Mouse (Mus musculus) megakaryocyte-erythroid progenitor cell, adult 5-6 weeks (primary cell): ENCODE measurements at regions not wholly inside any gene's neighbourhood (a gene's known extent, or its start where the extent isn't known, plus 50 kb on each side); places are given as distances from the start of the nearest gene placed in this dataset.
A peak's percentile ranks its signal among the peaks of the same experiment; 100 is the strongest.

ENCODE experiments used
- ATAC-seq: replicated peaks from 2 replicates; pipeline ENCODE4 v1.8.0; 2016; ENCODE audit warnings: mild to moderate bottlenecking, inconsistent platforms; ENCODE audit not compliant: severe bottlenecking, poor library complexity, low FRiP score, low TSS enrichment

DNA sequence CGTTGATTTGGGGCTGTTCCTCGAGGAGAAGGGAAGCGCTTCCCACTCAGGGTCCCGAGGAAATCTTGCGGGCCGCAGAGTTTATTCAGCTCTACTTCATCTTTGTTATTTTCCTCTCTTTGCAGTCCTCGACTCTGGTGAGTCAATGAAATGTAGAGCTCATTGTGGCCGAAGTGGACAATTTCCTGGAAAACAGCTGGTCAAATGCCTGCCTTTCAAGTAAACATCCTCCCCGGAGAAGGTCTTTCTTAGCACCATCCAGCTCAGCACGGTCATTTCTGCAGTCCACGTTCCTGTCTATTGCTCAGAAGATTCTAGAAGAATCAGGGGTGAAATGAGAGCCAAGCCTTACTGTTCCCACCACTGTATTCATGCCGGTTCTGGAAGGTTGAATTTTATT, 133.0 kb downstream of the Bcas1 start:
- no peak for ATAC-seq

DNA sequence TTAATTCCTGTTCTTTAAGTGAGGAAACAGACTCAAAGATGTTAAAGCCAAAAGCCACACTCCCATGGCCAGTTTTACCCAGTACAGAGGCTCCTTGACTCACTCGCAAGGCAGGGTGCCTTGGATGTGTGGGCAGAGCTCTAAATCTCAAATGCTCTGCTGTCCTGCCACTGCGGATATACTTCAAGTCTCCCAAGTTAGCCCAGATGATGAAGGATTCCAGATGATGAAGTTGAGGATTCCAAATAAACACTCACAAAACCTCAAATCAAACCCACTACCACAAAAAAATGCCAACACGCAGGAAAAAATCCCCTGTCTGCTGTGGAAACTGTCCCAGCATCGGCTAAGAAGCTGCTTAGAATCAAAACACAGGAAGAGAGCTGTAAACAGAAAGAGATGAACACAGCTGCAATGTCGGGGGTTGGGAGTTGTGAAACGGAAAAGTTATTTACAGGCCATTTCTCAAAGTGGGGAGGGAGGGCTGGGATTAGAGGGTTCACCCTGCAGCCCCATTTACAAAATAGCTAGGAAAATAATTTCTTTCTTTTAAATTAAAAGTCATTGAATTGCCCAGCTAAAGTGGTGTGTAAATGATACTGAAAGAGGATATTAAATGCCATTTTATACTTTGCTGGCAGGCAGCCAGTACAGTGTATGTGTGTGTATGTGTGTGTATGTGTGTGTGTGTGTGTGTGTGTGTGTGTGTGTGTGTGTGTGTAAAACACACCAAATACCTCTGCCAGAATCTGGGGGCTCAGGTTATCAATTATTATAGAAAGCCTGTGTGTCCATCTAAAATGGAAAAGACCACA, 135.6 kb downstream of the Bcas1 start:
- no peak for ATAC-seq

DNA sequence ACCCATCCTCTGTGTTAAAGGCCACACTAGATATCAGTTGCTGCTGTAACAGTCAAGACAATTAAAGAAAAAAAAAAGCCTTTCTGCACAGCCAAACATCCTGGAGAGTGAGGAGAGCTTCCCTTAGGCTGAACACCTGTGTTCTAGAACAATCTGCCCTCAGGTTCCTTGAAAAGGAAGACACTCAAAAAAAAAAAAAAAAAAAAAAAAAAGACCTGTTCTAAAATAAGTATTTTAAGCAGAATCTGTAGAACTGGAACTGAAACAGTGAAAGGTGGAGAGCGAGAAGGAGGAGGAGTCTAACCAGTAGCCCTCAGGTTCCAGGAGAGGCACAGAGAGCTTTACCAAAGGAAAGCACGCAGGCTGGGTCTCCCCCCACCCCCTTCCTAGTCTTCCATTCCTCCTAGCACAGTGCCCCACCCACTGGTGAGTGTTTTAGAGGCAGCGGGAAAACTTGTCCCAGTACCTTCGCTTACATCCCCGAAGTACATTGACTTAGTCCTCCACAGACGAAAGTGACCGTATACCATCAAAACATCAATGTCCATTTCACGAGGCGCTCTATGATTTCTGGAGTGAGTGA, 138.2 kb downstream of the Bcas1 start:
- ATAC-seq = no peak

DNA sequence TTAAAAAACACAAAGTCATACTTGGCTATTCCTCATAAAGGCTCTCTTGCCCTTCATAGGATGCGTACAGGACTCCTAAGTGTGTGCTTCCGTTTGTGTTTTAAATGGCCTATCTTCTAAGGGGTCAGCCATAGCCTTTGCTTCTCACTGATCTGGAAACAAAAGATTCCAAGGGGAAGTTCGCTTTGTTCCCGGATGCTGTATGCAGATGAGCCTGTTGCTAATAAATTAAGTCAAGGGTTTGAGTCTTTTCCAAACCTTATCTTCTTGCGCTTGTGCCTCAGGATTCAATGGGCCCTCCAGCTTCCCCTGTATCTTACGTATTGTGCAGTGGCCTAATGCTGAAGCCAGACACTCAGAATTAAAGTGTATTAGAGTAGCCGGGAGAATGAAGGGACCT, 138.9 kb downstream of the Bcas1 start:
- ATAC-seq = no peak

- no peak for ATAC-seq
Observed at GRCm38 (mm10) chr2:170288196-170288595, 139.4 kb downstream of the Bcas1 start.

- ATAC-seq = 0 out of 2 replicates have a peak, but pooled peaks have one; percentile 12
Observed at GRCm38 (mm10) chr2:170287301-170287885, 139.5 kb upstream of the Zfp217 start.

GRCm38 (mm10) chr2:170286773-170287172, 138.9 kb upstream of the Zfp217 start:
- ATAC-seq = no peak

GRCm38 (mm10) chr2:170282463-170282862, 134.6 kb upstream of the Zfp217 start:
- ATAC-seq = no peak

DNA sequence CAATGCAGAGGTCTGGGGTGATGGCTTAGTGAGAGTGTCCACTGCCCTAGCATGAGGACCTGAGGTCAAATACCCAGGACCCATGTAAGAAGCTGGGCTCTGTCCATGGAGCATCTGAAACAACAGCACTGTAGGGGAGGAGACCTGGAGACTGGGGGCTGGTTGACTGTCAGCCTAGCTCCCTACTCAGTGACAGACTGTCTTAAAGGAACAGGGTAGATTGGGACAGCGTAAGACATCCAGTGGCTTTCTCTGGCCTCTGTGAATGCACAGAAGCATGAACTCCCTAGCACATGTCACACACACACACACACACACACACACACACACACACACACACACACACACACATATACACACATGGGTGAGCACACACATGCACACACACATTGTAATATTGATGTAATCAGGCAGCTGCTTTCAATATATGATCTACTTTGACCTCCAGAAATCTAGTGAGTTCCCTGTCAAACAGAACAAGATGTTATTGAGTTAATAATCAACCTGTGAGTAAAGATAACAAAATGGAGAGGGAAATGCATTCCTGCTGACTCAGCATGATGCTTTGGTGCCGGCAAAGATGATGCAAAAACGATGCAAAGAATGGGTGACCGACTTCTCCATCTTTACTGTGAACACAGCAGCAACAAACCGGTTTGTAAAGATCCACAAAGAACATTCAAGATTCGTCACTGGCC, 133.6 kb upstream of the Zfp217 start:
- no peak for ATAC-seq

DNA sequence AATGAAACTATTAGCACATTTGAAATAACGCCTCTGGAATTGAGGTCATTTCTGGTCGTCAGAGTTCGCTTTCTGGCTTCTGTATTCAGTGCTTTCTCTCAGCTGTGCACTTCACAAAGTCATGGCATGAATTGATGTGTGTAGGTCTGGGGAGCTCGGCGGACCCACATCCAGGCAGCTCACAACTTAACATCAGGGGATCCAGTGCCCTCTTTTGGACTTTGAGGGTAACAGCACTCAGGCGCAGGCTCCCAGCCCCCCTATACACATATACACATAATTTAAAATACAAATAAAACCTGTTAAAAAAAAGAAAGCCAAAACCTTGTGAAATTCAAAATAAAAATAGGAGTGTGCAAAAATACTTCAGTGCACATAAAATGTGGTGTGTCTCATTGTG, 132.8 kb upstream of the Zfp217 start:
- ATAC-seq = no peak

DNA sequence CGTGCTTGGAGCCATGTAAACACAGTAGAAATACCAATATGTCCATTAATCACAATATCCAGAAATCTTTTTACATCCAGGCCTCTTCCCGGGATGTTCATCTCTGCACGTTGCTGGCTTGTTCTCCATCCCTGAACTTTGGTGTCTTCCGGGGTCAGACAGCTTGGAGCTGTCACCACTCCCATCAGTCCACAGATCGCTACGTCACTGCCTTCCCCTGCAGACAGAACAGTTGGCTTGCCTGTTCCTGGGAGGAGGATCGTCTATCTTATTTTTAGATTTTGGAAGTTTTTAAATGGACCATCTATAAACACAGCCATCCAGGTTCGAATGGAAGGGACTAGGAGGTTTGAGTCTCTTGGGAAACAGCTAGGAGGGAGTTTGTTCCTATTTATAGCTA, 130.0 kb upstream of the Zfp217 start:
- no peak for ATAC-seq

GRCm38 (mm10) chr2:170277182-170277767, 129.4 kb upstream of the Zfp217 start:
- ATAC-seq = no peak

DNA sequence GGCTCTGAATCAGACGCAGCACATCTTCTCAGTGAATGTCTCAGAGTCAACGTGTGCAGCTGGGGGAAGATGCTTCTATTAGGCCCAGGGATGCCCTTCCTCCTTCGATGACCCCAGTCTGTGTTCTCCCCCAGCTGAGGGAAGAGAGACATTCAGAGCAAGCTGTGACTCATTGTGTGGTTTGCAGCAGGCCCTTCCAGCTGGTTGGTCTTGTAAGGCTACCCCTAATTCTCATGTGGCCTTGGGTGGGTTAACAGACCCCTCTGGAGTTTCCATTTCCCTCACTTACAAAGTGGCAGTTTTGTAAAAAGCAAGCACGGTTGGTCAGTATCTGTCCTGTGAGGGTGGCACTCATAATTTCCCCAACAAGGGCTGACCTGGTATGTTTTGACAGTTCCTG, 127.8 kb upstream of the Zfp217 start:
- no peak for ATAC-seq

DNA sequence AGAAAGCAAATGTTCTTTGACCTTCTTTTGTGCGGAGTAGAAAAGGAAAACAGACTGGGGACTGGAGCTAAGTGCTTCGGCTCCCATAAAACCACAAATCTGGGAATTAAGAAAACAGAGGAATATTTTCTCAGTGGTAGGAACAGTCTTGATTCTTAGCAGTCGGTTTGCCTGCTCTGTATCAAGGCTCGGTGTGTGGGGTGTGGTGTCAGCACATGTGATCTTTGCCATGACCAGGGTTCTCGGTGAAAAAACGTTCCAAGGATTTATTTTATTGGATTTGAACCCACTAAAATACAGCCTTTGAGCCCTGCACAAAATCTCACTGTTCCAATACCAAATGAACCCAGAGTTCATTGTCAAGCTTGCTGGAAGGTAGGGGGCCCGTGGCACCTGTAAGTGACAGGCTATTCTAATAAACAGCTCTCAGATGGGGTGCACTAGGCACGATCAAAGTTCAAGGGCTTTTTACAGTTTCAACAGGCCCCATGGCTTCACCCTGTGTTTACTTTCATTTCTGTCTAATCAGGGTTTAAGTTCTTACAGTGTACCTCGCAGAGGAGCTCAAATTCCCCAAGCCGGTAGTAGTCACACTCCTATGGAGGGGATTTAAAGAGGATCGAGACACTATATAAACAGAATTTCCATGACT, 122.1 kb upstream of the Zfp217 start:
- no peak for ATAC-seq

DNA sequence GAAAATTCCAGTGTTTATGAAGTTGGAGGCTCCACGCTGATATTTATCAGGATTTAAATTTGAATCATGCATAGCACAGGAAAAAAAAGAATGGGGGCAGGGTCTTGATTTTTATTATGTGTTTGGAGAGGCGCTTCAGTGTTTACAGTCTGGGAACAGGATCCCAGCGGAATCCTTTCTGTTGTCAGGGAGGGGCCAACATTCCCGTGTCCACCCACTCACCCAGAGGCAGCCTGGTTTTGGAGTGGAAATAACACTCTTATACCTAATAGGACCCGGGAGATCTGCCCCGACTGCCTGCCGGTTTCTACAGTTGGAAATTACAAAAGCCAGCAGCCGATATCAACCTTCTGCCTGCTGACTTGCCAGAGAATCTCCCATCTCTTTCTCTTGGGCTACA, 120.2 kb upstream of the Zfp217 start:
- ATAC-seq = no peak

DNA sequence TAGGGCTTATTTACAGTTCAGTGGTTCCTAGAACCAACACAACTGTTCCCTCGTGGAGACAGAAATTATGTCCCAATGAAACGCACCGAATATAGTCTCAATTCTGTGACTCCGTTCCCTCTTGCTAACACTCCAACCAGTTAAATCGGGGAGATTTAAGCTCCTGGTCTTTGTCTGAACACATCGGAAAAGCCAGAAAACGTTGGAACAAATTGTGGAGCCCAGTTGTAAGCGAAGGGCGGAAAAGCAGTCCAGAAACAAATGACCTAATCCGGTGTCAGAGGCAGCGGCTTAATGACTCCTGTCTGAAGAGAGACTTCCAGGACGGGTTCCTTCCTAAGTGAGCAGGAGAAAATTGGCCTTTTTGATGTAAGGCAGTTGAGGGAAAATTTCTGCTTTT, 119.2 kb upstream of the Zfp217 start:
- no peak for ATAC-seq

GRCm38 (mm10) chr2:170266407-170267101, 118.7 kb upstream of the Zfp217 start:
- peak; percentile 33; the same call in 1 of the 2 replicates for ATAC-seq

- ATAC-seq = no peak
Observed at GRCm38 (mm10) chr2:170263594-170263993, 115.7 kb upstream of the Zfp217 start.

- peak; percentile 23; the same call in 1 of the 2 replicates for ATAC-seq
Observed at GRCm38 (mm10) chr2:170261191-170261590, 113.3 kb upstream of the Zfp217 start.
